Mouse (Mus musculus) G1E (cell line): ENCODE results near the gene Mybph.
A peak's percentile ranks its signal among the peaks of the same experiment; 100 is the strongest.

Experiments
- CTCF ChIP-seq: IDR thresholded peaks from 2 replicates; pipeline ENCODE4 v1.5.1; 2012; ENCODE audit warnings: low read depth, low read length, inconsistent platforms, mixed read lengths
- GATA1 ChIP-seq: IDR thresholded peaks from 2 replicates; pipeline ENCODE4 v1.6.1; 2012; ENCODE audit warnings: borderline replicate concordance, low read length, inconsistent platforms, mixed read lengths
- TAL1 ChIP-seq: conservative IDR thresholded peaks from 2 replicates; pipeline ENCODE4 v1.6.1; 2012; ENCODE audit warnings: low read depth, low read length, inconsistent platforms, mixed read lengths

GRCm38 (mm10) chr1:134151655-134152412 is 41.4 kb upstream of the Mybph start:
- peak; percentile 89 for TF ChIP-seq CTCF
- TF ChIP-seq TAL1 = no peak
- TF ChIP-seq GATA1 = no peak
